Mouse (Mus musculus) lung, embryonic 16.5 days (tissue): ENCODE results near the gene Nhsl2. TPM values are rescaled to one million over a fixed set of nuclear protein-coding genes. Genes with fewer than 3 reads are reported as not detected.

Experiments used
- ATAC-seq: fragments of 200-750 bp; cut with Nextera tagmentation; 2 replicates; pipeline ENCODE4 v1.8.0; 2017; ENCODE audit warnings: low read depth, mild to moderate bottlenecking, moderate library complexity
- H3K27ac ChIP-seq: fragments of 300-500 bp; sonication (generic); 2 replicates; pipeline ENCODE4 v1.5.1; 2014; ENCODE audit warnings: mild to moderate bottlenecking, control low read depth, low read length
- H3K27me3 ChIP-seq: fragments of 300-500 bp; sonication (generic); 2 replicates; pipeline ENCODE4 v1.6.1; 2014; ENCODE audit warnings: low read depth, low read length, mixed read lengths; ENCODE audit not compliant: control insufficient read depth, insufficient read depth
- H3K36me3 ChIP-seq: fragments of 300-500 bp; sonication (generic); 2 replicates; pipeline ENCODE4 v1.6.1; 2014; ENCODE audit warnings: low read length; ENCODE audit not compliant: control insufficient read depth, insufficient read depth
- H3K4me1 ChIP-seq: fragments of 300-500 bp; sonication (generic); replicated peaks from 2 replicates; pipeline ENCODE4 v1.6.1; 2014; ENCODE audit warnings: low read length, mixed read lengths; ENCODE audit not compliant: control insufficient read depth, insufficient read depth
- H3K4me2 ChIP-seq: fragments of 300-500 bp; sonication (generic); 2 replicates; pipeline ENCODE4 v1.6.1; 2014; ENCODE audit warnings: low read depth, low read length, control low read depth
- H3K4me3 ChIP-seq: fragments of 300-500 bp; sonication (generic); 2 replicates; pipeline ENCODE4 v1.5.1; 2014; ENCODE audit warnings: mild to moderate bottlenecking, low read length, control low read depth
- H3K9ac ChIP-seq: fragments of 300-500 bp; sonication (generic); 2 replicates; pipeline ENCODE4 v1.6.1; 2014; ENCODE audit warnings: low read length, control low read depth
- H3K9me3 ChIP-seq: fragments of 300-500 bp; sonication (generic); 2 replicates; pipeline ENCODE4 v1.6.1; 2016; ENCODE audit warnings: low read length; ENCODE audit not compliant: control insufficient read depth
- WGBS: fragments of 180-500 bp; shearing (Covaris S2); extraction: QIAGEN DNeasy Blood & Tissue Kit; methylation state at CpG from one replicate; pipeline ENCODE4 v1.1.7; 2014; 5-methylcytosine and 5-hydroxymethylcytosine counted together
- polyA plus RNA-seq: library from polyadenylated mRNA; unstranded; fragments of >200 nt; fragmentation: Nextera tagmentation; extraction: Ambion mirVana; gene quantifications from 2 replicates; pipeline ENCODE4 v1.2.1, GENCODE M21; 2015

Nhsl2 gene
- polyA plus RNA-seq, 1 experiment from 2014 or later: 4.5 TPM

- no peak overlapping the region for H3K27ac ChIP-seq
- no peaks in the 10 kb centered on the region for H3K36me3 ChIP-seq
- H3K9me3 ChIP-seq: no peaks in the 10 kb centered on the region
- H3K4me3 ChIP-seq: no peak overlapping the region
- no peak overlapping the region for H3K4me2 ChIP-seq
- no peak for ATAC-seq
- 81% methylated on average over 4 of the region's 4 CpGs for WGBS
- peaks cover 5% of the 10 kb centered on the region; the same call in 1 of the 2 replicates for H3K27me3 ChIP-seq
- no peaks in the 10 kb centered on the region for H3K4me1 ChIP-seq
- H3K9ac ChIP-seq: no peak overlapping the region
These were observed 40.8 kb downstream of the Nhsl2 start for GRCm38 (mm10) chrX:101889813-101890469.

GRCm38 (mm10) chrX:101893796-101894195, 44.6 kb downstream of the Nhsl2 start:
- WGBS: 70% methylated on average over 7 of the region's 7 CpGs
- ATAC-seq: no peak
- peaks cover 3% of the 10 kb centered on the region for H3K27me3 ChIP-seq
- no peak overlapping the region for H3K4me2 ChIP-seq
- no peaks in the 10 kb centered on the region for H3K9me3 ChIP-seq
- H3K9ac ChIP-seq: no peak overlapping the region
- no peaks in the 10 kb centered on the region for H3K36me3 ChIP-seq
- no peaks in the 10 kb centered on the region for H3K4me1 ChIP-seq
- no peak overlapping the region for H3K4me3 ChIP-seq
- H3K27ac ChIP-seq: no peak overlapping the region

GRCm38 (mm10) chrX:101898341-101898740, 49.2 kb downstream of the Nhsl2 start:
- 42% methylated on average over 4 of the region's 4 CpGs for WGBS
- Histone ChIP-seq H3K27ac (no peak overlapping the region), H3K27me3 (peaks cover 5% of the 10 kb centered on the region)

GRCm38 (mm10) chrX:101901806-101902490, 52.8 kb downstream of the Nhsl2 start:
- Histone ChIP-seq H3K4me1 (no peaks in the 10 kb centered on the region), H3K9me3 (no peaks in the 10 kb centered on the region), H3K27me3 (peaks cover 5% of the 10 kb centered on the region), H3K36me3 (no peaks in the 10 kb centered on the region), H3K9ac (no peak overlapping the region), H3K4me2 (no peak overlapping the region), H3K27ac (no peak overlapping the region), H3K4me3 (no peak overlapping the region)
- 65% methylated on average over 7 of the region's 7 CpGs for WGBS
- ATAC-seq: no peak

More at GRCm38 (mm10) chrX:101898341-101898740, 49.2 kb downstream of the Nhsl2 start:
- H3K36me3 ChIP-seq: no peaks in the 10 kb centered on the region
- no peaks in the 10 kb centered on the region for H3K9me3 ChIP-seq
- H3K4me3 ChIP-seq: no peak overlapping the region
- H3K9ac ChIP-seq: no peak overlapping the region
- no peak overlapping the region for H3K4me2 ChIP-seq
- no peaks in the 10 kb centered on the region for H3K4me1 ChIP-seq
- ATAC-seq: no peak

- Histone ChIP-seq H3K4me2 (no peak overlapping the region), H3K27ac (no peak overlapping the region), H3K36me3 (no peaks in the 10 kb centered on the region), H3K27me3 (peaks cover 7% of the 10 kb centered on the region), H3K4me1 (no peaks in the 10 kb centered on the region), H3K9me3 (no peaks in the 10 kb centered on the region), H3K4me3 (no peak overlapping the region), H3K9ac (no peak overlapping the region)
- 78% methylated on average over 4 of the region's 4 CpGs for WGBS
- ATAC-seq: no peak
These were observed 53.4 kb downstream of the Nhsl2 start for GRCm38 (mm10) chrX:101902597-101902996.

- no peak overlapping the region for H3K4me3 ChIP-seq
- H3K36me3 ChIP-seq: no peaks in the 10 kb centered on the region
- peaks cover 2% of the 10 kb centered on the region for H3K27me3 ChIP-seq
- H3K9ac ChIP-seq: no peak overlapping the region
- no peak overlapping the region for H3K27ac ChIP-seq
- no peak for ATAC-seq
- H3K4me1 ChIP-seq: no peaks in the 10 kb centered on the region
- no peak overlapping the region for H3K4me2 ChIP-seq
- WGBS: 52% methylated on average over 5 of the region's 5 CpGs
- H3K9me3 ChIP-seq: no peaks in the 10 kb centered on the region
These were observed 58.1 kb downstream of the Nhsl2 start for GRCm38 (mm10) chrX:101907301-101907700.

GRCm38 (mm10) chrX:101929131-101929530, 79.9 kb downstream of the Nhsl2 start:
- H3K9ac ChIP-seq: no peak overlapping the region
- no peaks in the 10 kb centered on the region for H3K9me3 ChIP-seq
- H3K27me3 ChIP-seq: peaks cover 3% of the 10 kb centered on the region; the same call in 1 of the 2 replicates
- no peak overlapping the region for H3K27ac ChIP-seq
- WGBS: 79% methylated on average over 2 of the region's 2 CpGs
- H3K4me1 ChIP-seq: no peaks in the 10 kb centered on the region
- no peak overlapping the region for H3K4me3 ChIP-seq
- no peak for ATAC-seq
- H3K36me3 ChIP-seq: no peaks in the 10 kb centered on the region
- H3K4me2 ChIP-seq: no peak overlapping the region

GRCm38 (mm10) chrX:101930301-101930700, 81.1 kb downstream of the Nhsl2 start:
- H3K4me3 ChIP-seq: no peak overlapping the region
- no peak for ATAC-seq
- H3K9ac ChIP-seq: no peak overlapping the region

GRCm38 (mm10) chrX:101931016-101931415, 81.8 kb downstream of the Nhsl2 start:
- 75% methylated on average over 5 of the region's 5 CpGs for WGBS
- Histone ChIP-seq H3K36me3 (no peaks in the 10 kb centered on the region), H3K4me1 (no peaks in the 10 kb centered on the region), H3K4me3 (no peak overlapping the region), H3K27ac (no peak overlapping the region), H3K27me3 (peaks cover 3% of the 10 kb centered on the region; the same call in 1 of the 2 replicates), H3K4me2 (no peak overlapping the region), H3K9me3 (no peaks in the 10 kb centered on the region), H3K9ac (no peak overlapping the region)
- ATAC-seq: no peak

More at GRCm38 (mm10) chrX:101930301-101930700, 81.1 kb downstream of the Nhsl2 start:
- 81% methylated on average over 6 of the region's 6 CpGs for WGBS
- Histone ChIP-seq H3K36me3 (no peaks in the 10 kb centered on the region), H3K27ac (no peak overlapping the region), H3K4me2 (no peak overlapping the region), H3K4me1 (no peaks in the 10 kb centered on the region), H3K9me3 (no peaks in the 10 kb centered on the region), H3K27me3 (peaks cover 3% of the 10 kb centered on the region; the same call in 1 of the 2 replicates)
